In genomic region chr4:136924529-136924928, GRCm38 (mm10) we compare ENCODE assay signal across 10 mouse cellular contexts. TPM values are rescaled to one million over a fixed set of nuclear protein-coding genes. Genes with fewer than 3 reads are reported as not detected.
DNase-seq lines count a peak whose midpoint lies in the region; ATAC-seq and TF ChIP-seq lines count a peak whose summit lies in the region.
"Had no signal": no experiment of that assay in that cellular context is flagged by ENCODE, and none has a peak within 500 bp of the region (broad histone marks: within the 10 kb centered on the region; RNA-seq: fewer than 3 reads in every experiment).

No protein-coding gene starts in this region.

- no peak overlapping the region for H3K9ac ChIP-seq in kidney, embryonic 15.5 days
- no peak overlapping the region for H3K9ac ChIP-seq in liver, adult 2 months (ENCODE audit: low read depth, low read length)
- no peak overlapping the region for H3K9ac ChIP-seq in stomach, embryonic 14.5 days (replicated peaks; ENCODE audit: low read depth, low read length)
- H3K9ac ChIP-seq: limb, embryonic 13.5 days; stomach, embryonic 15.5 days had no signal

- peaks cover 54% of the 10 kb centered on the region for H3K27me3 ChIP-seq in kidney, embryonic 15.5 days
- H3K27me3 ChIP-seq in Patski: peaks cover 6% of the 10 kb centered on the region
- no peaks in the 10 kb centered on the region for H3K27me3 ChIP-seq in liver, adult 2 months (ENCODE audit: control insufficient read depth, insufficient read depth, low read length)
- H3K27me3 ChIP-seq in stomach, embryonic 14.5 days (ENCODE audit: control insufficient read depth, insufficient read depth, low read length): no peaks in the 10 kb centered on the region

- no peak overlapping the region for H3K4me2 ChIP-seq in kidney, embryonic 15.5 days
- H3K4me2 ChIP-seq in stomach, embryonic 14.5 days (replicated peaks; ENCODE audit: low read depth, low read length): no peak overlapping the region
- H3K4me2 ChIP-seq: limb, embryonic 13.5 days; stomach, embryonic 15.5 days had no signal

- DNase-seq in kidney, adult 18-20 months: peak; percentile 75
- DNase-seq in Patski (ENCODE audit: low read depth, low spot score): peak; percentile 7
- DNase-seq in gastrocnemius, adult 2 months: peak; percentile 63
- peak; percentile 7 for DNase-seq in liver, adult 2 months (ENCODE audit: extremely low read depth, low read depth, low spot score)
- DNase-seq in right cerebral cortex, adult 2 months (ENCODE audit: low spot score in 2 of 2): no peak
- no peak for DNase-seq in cerebellum, adult 18-20 months

- TF ChIP-seq CTCF in Patski (IDR thresholded peaks at IDR 0.05): no peak
- no peak for TF ChIP-seq CTCF in gastrocnemius, adult 2 months (IDR thresholded peaks at IDR 0.05)
- TF ChIP-seq CTCF in liver, adult 2 months (IDR thresholded peaks at IDR 0.05; ENCODE audit: low read depth, low read length): no peak

- TF ChIP-seq POLR2A in liver, adult 2 months (IDR thresholded peaks at IDR 0.05; ENCODE audit: extremely low read depth, insufficient read depth, low read length): no peak

- CTCF ChIA-PET in Patski (lab: Charles Lee): no interaction called here

- intact Hi-C loops in gastrocnemius, adult 2 months (cut with DNase I): no loop called here

- no peak for ATAC-seq in kidney, embryonic 15.5 days (replicated peaks; ENCODE audit: low FRiP score)
- no peak for ATAC-seq in Patski
- ATAC-seq in stomach, embryonic 14.5 days (ENCODE audit: insufficient number of reproducible peaks, insufficient read depth, low FRiP score, low read depth): peak; percentile 46; the same call in 1 of the 2 replicates

- no peak overlapping the region for H3K27ac ChIP-seq in kidney, embryonic 15.5 days
- no peak overlapping the region for H3K27ac ChIP-seq in gastrocnemius, adult 2 months
- H3K27ac ChIP-seq in liver, adult 2 months (replicated peaks; ENCODE audit: insufficient read depth, low read depth, low read length): no peak overlapping the region
- H3K27ac ChIP-seq in stomach, embryonic 14.5 days (ENCODE audit: low read length): no peak overlapping the region
- H3K27ac ChIP-seq: limb, embryonic 13.5 days; stomach, embryonic 15.5 days had no signal

- WGBS in kidney, embryonic 15.5 days: 5% methylated on average over 6 of the region's 6 CpGs
- 8% methylated on average over 6 of the region's 6 CpGs for WGBS in liver, adult 2 months
- 4% methylated on average over 6 of the region's 6 CpGs for WGBS in stomach, embryonic 14.5 days

- H3K4me3 ChIP-seq in kidney, embryonic 15.5 days (replicated peaks): no peak overlapping the region
- H3K4me3 ChIP-seq in gastrocnemius, adult 2 months: no peak overlapping the region
- H3K4me3 ChIP-seq in liver, adult 2 months (ENCODE audit: insufficient read depth, low read depth, low read length): no peak overlapping the region
- no peak overlapping the region for H3K4me3 ChIP-seq in stomach, embryonic 14.5 days (ENCODE audit: low read depth, low read length)
- H3K4me3 ChIP-seq: limb, embryonic 13.5 days; stomach, embryonic 15.5 days had no signal

- H3K9me3 ChIP-seq in kidney, embryonic 15.5 days (replicated peaks): no peaks in the 10 kb centered on the region
- no peaks in the 10 kb centered on the region for H3K9me3 ChIP-seq in stomach, embryonic 14.5 days (ENCODE audit: control insufficient read depth, low read depth, low read length)
- H3K9me3 ChIP-seq: limb, embryonic 13.5 days; stomach, embryonic 15.5 days had no signal

- H3K36me3 ChIP-seq in kidney, embryonic 15.5 days: no peaks in the 10 kb centered on the region
- no peaks in the 10 kb centered on the region for H3K36me3 ChIP-seq in liver, adult 2 months (ENCODE audit: control insufficient read depth, insufficient read depth, low read length)
- H3K36me3 ChIP-seq in stomach, embryonic 14.5 days (ENCODE audit: control insufficient read depth, insufficient read depth, low read length): no peaks in the 10 kb centered on the region
- H3K36me3 ChIP-seq: limb, embryonic 13.5 days; stomach, embryonic 15.5 days had no signal

- POLR2A ChIA-PET in Patski (lab: Charles Lee): no interaction called here

- no peaks in the 10 kb centered on the region for H3K4me1 ChIP-seq in kidney, embryonic 15.5 days
- no peaks in the 10 kb centered on the region for H3K4me1 ChIP-seq in liver, adult 2 months (ENCODE audit: control insufficient read depth, insufficient read depth, low read length)
- no peaks in the 10 kb centered on the region for H3K4me1 ChIP-seq in stomach, embryonic 14.5 days (ENCODE audit: control insufficient read depth, insufficient read depth, low read length)
- H3K4me1 ChIP-seq: limb, embryonic 13.5 days; stomach, embryonic 15.5 days had no signal

- in situ Hi-C loops in Patski (cut with MboI; ENCODE audit: low pct_unique_long_range_greater_than_20kb): no loop called here

- no peaks in the 10 kb centered on the region for H3K79me2 ChIP-seq in liver, adult 2 months (ENCODE audit: control insufficient read depth, insufficient read depth, low read length)

RNA-seq across cellular contexts. Expression of gene C1qa, which starts 25.9 kb away (rescaled TPM):
- polyA plus RNA-seq in kidney, embryonic 15.5 days (2015; fragmentation: Nextera tagmentation; extraction: Ambion mirVana): 19.9 and 24.3 TPM in 2 replicates
- not detected for polyA plus RNA-seq in Patski (2021)
- total RNA-seq in gastrocnemius, adult 2 months (2021): 10 to 100 TPM in 1 of 2 experiments, 1 to 10 TPM in 1; 7.0 to 15.8 TPM
- 76.5 and 86.2 TPM in 2 replicates for total RNA-seq in liver, adult 2 months (2014; rRNA removed)
- 47.3 and 76.4 TPM in 2 replicates for polyA plus RNA-seq in liver, adult 2 months (2012; rRNA removed)
- 34.5 and 41.5 TPM in 2 replicates for polyA plus RNA-seq in stomach, embryonic 14.5 days (2014; fragmentation: Nextera tagmentation; extraction: Ambion mirVana)

RNA-seq across cellular contexts. Expression of gene C1qc, which starts 31.7 kb away (rescaled TPM):
- polyA plus RNA-seq in kidney, embryonic 15.5 days (2015; fragmentation: Nextera tagmentation; extraction: Ambion mirVana): 20.2 and 21.3 TPM in 2 replicates
- polyA plus RNA-seq in Patski (2021): not detected
- total RNA-seq in gastrocnemius, adult 2 months (2021): 10 to 100 TPM in 1 of 2 experiments, 1 to 10 TPM in 1; 7.6 to 15.4 TPM
- total RNA-seq in liver, adult 2 months (2014; rRNA removed): 82.9 and 89.6 TPM in 2 replicates
- polyA plus RNA-seq in liver, adult 2 months (2012; rRNA removed): 66.3 and 104 TPM in 2 replicates
- 33.6 and 34.2 TPM in 2 replicates for polyA plus RNA-seq in stomach, embryonic 14.5 days (2014; fragmentation: Nextera tagmentation; extraction: Ambion mirVana)

RNA-seq across cellular contexts. Expression of gene Epha8, which starts 32.1 kb away (rescaled TPM):
- polyA plus RNA-seq in kidney, embryonic 15.5 days (2015; fragmentation: Nextera tagmentation; extraction: Ambion mirVana): 0.19 and 0.21 TPM in 2 replicates
- polyA plus RNA-seq in Patski (2021): not detected
- not detected for total RNA-seq in gastrocnemius, adult 2 months (2021)
- total RNA-seq in liver, adult 2 months (2014; rRNA removed): not detected in 2 replicates
- not detected in 2 replicates for polyA plus RNA-seq in liver, adult 2 months (2012; rRNA removed)
- polyA plus RNA-seq in stomach, embryonic 14.5 days (2014; fragmentation: Nextera tagmentation; extraction: Ambion mirVana): 0.52 and 0.59 TPM in 2 replicates

RNA-seq across cellular contexts. Expression of gene C1qb, which starts 38.5 kb away (rescaled TPM):
- polyA plus RNA-seq in kidney, embryonic 15.5 days (2015; fragmentation: Nextera tagmentation; extraction: Ambion mirVana): 42.7 and 48.4 TPM in 2 replicates
- polyA plus RNA-seq in Patski (2021): not detected
- 10 to 100 TPM in 1 of 2 experiments, 1 to 10 TPM in 1; 8.4 to 18.3 TPM for total RNA-seq in gastrocnemius, adult 2 months (2021)
- total RNA-seq in liver, adult 2 months (2014; rRNA removed): 64.7 and 68.4 TPM in 2 replicates
- polyA plus RNA-seq in liver, adult 2 months (2012; rRNA removed): 56.7 and 88.8 TPM in 2 replicates
- 68.5 and 71.1 TPM in 2 replicates for polyA plus RNA-seq in stomach, embryonic 14.5 days (2014; fragmentation: Nextera tagmentation; extraction: Ambion mirVana)

Comparison
In these comparisons a context has a peak if more than half of its experiments do, and no peak if none do; other contexts are left out.
1. DNase-seq: peak in kidney, adult 18-20 months (single experiment), Patski (single experiment), gastrocnemius, adult 2 months (single experiment) and liver, adult 2 months (single experiment); none in right cerebral cortex, adult 2 months (0 of 2) and cerebellum, adult 18-20 months (0 of 2).
2. RNA of gene C1qa, which starts 25.9 kb away (polyA plus RNA-seq): 47.3 to 76.4 TPM in liver, adult 2 months, 34.5 to 41.5 TPM in stomach, embryonic 14.5 days and 19.9 to 24.3 TPM in kidney, embryonic 15.5 days; not detected in Patski (single experiment); every median in the first group is over 10 times any median in the second.
3. RNA of gene C1qc, which starts 31.7 kb away (polyA plus RNA-seq): 66.3 to 104 TPM in liver, adult 2 months, 33.6 to 34.2 TPM in stomach, embryonic 14.5 days and 20.2 to 21.3 TPM in kidney, embryonic 15.5 days; not detected in Patski (single experiment); every median in the first group is over 10 times any median in the second.